Mouse (Mus musculus): ENCODE data around the gene Wbp11. TPM values are rescaled to one million over a fixed set of nuclear protein-coding genes. Genes with fewer than 3 reads are reported as not detected.

Wbp11 gene
- polyA plus RNA-seq, 1 experiment from 2014 or later = 137 TPM

DNA sequence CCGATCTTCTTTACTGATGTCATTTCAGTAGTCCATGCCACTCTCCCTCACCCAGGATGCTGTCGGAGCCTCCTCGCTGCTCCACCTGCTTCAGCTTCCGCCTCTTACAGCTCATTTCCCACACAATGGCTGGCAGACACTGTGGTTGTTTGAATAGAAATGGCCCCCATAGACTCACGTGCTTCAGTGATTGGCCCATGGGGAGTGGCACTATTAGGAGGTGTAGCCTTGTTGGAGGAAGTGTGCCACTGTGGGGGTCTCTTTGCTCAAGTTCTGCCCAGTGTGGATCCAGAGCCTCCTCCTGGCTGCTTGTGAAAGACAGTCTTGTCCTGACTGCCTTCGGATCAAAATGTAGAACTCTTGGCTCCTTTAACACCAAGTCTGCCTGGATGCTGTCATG is 32.2 kb downstream of the Wbp11 start:
- no peak overlapping the region for H3K4me3 ChIP-seq (replicated peaks)
- H3K4me1 ChIP-seq = peaks cover 9% of the 10 kb centered on the region
- no peak overlapping the region for H3K27ac ChIP-seq
- no peak overlapping the region for H3K4me2 ChIP-seq
- H3K36me3 ChIP-seq (replicated peaks) = no peaks in the 10 kb centered on the region
- ATAC-seq (ENCODE audit: low FRiP score) = no peak
- peaks cover 7% of the 10 kb centered on the region; the same call in 1 of the 2 replicates for H3K27me3 ChIP-seq
- H3K9ac ChIP-seq = no peak overlapping the region
- WGBS = 51% methylated on average over 6 of the region's 6 CpGs
- no peaks in the 10 kb centered on the region for H3K9me3 ChIP-seq

DNA sequence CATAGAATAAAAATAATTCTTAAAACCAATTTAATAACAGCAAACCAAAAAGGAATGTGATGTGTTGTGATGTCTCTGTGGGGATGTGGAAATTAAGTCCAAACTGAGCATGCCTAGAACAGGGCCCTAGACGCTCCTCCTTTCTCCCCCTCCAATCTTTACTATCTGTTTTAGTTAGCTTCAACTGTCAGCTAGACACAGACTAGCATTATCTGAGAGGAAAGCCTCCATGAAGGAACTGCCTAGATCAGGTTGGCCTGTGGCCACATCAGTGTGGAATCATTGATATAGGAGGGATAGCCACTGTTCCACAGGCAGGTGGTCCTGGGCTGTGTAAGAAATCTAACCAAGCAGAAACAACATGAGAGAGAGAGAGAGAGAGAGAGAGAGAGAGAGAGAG is 32.9 kb downstream of the Wbp11 start:
- no peaks in the 10 kb centered on the region for H3K9me3 ChIP-seq
- H3K36me3 ChIP-seq (replicated peaks) = no peaks in the 10 kb centered on the region
- peaks cover 7% of the 10 kb centered on the region; the same call in 1 of the 2 replicates for H3K27me3 ChIP-seq
- H3K4me3 ChIP-seq (replicated peaks) = no peak overlapping the region
- H3K9ac ChIP-seq = no peak overlapping the region
- H3K4me1 ChIP-seq = peaks cover 9% of the 10 kb centered on the region
- H3K4me2 ChIP-seq = no peak overlapping the region
- no peak overlapping the region for H3K27ac ChIP-seq
- ATAC-seq (ENCODE audit: low FRiP score) = no peak
- WGBS = 59% methylated on average over 1 of the region's 1 CpGs

DNA sequence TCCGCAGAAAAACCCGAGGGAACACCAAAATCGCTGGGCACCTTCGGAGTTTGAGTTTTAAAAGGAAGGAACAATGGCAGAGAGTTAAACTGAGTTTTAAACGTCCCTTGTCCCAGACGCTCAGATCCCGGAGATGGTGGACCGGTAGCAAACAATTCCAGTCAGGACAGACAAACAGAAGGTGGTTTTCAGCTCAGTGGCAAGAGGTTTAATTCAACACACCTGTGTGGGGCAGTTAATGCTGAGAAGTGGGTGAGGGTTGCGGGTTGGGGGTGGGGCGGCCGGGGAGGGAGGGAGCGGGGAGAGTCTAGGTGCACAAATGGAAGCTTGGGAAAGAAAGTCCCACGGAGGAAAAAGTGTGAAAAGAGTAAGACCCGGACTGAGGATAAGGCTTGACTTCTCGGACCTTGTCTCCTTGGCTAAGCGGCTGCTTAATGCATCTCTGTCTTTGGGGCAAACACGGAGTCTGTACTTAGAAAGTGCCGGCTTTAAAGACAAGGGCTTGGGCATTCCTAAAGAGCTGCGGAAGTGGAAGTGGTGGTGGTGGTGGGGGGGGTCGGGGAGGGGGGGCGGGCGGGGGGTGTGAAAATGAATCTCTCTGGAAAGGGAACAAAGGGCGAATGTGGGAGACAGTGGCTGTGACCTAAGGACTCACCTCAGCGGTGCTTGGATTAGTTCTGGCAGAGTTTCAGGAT is 34.1 kb downstream of the Wbp11 start:
- Histone ChIP-seq H3K4me3 (replicated peaks) (peak overlapping the region; percentile 40), H3K27ac (no peak overlapping the region), H3K36me3 (replicated peaks) (no peaks in the 10 kb centered on the region), H3K4me1 (peaks cover 9% of the 10 kb centered on the region), H3K4me2 (peak overlapping the region; percentile 70), H3K27me3 (peaks cover 7% of the 10 kb centered on the region; the same call in 1 of the 2 replicates), H3K9me3 (no peaks in the 10 kb centered on the region), H3K9ac (peak overlapping the region; percentile 50)
- 0 out of 2 replicates have a peak, but pooled peaks have one; percentile 41 for ATAC-seq (ENCODE audit: low FRiP score)
- WGBS = 1% methylated on average over 24 of the region's 24 CpGs

DNA sequence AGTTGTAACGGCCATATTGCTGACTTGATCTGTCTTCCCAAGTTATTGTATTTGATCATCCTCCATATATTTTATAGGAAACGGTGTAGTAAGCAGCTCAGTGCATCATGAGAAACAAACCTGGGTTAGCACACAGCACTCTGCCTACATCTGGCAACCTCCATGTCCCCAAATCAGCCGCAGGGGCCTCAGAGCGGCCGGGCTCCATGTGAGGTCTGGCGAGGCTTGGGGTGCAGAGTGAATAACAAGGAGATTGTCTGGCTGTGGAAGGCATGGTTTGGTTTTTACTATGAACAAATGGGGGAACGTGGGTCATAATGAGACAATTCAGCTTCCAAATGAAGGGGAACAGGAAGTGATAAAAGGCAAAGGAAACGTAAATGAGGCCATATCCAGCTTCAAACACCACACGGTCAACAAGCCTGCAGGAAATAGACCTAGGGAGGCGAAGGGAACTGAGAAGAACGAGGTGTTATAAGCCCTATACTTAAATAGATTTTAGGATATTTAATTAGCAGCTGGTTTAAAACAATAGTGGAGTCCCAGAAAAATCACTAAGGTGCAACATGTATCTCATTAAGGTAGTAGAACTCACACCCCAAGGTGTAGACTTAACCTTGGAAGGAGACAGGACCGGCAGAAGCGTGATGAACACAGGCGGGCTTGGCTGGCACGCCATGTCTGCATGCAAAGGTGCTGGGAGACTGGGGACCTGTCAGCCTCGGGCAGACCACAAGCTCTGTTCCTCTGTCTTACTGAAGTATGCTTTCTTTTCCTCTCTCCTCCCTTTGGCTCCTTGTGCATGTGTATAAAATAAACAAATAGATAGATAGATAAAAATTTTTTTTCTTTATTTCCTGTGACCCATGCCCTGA is 34.9 kb downstream of the Wbp11 start:
- Histone ChIP-seq H3K9me3 (no peaks in the 10 kb centered on the region), H3K27me3 (peaks cover 7% of the 10 kb centered on the region; the same call in 1 of the 2 replicates), H3K27ac (no peak overlapping the region), H3K4me2 (peak overlapping the region; percentile 70), H3K4me1 (peaks cover 9% of the 10 kb centered on the region), H3K9ac (no peak overlapping the region), H3K36me3 (replicated peaks) (no peaks in the 10 kb centered on the region), H3K4me3 (replicated peaks) (peak overlapping the region; percentile 40)
- 25% methylated on average over 16 of the region's 16 CpGs for WGBS
- no peak for ATAC-seq (ENCODE audit: low FRiP score)

DNA sequence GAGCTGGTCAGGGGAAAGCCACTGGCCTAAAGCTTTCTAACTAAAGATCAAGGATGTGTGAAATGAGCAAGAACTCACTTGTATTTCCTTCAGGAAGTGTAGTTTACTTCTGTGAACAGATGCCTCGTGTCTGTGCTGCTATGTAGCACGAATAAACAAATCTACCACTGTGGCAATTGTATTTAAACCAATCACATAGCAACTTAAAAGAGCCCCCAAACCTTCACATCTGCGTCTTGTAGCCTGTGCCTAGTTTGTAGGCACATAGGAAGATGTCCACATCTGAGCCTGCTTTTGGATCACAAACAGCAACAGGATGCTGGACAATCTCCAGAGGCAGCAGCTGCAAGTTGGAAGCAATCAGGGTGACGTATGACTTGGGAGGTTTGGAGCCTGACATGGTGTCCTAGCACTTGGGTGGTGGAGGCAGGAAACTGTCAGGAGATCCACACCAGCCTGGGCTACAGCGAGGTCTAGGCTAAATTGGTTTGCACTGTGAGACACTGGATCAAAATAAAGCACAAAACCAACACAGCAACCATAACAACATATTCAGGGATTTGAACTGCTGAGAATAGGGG is 38.6 kb downstream of the Wbp11 start:
- H3K27me3 ChIP-seq = peaks cover 7% of the 10 kb centered on the region; the same call in 1 of the 2 replicates
- H3K4me1 ChIP-seq = peaks cover 9% of the 10 kb centered on the region
- H3K4me3 ChIP-seq (replicated peaks) = no peak overlapping the region
- no peak overlapping the region for H3K9ac ChIP-seq
- 83% methylated on average over 5 of the region's 5 CpGs for WGBS
- no peak overlapping the region for H3K4me2 ChIP-seq
- no peak overlapping the region for H3K27ac ChIP-seq
- no peaks in the 10 kb centered on the region for H3K9me3 ChIP-seq
- no peak for ATAC-seq (ENCODE audit: low FRiP score)
- no peaks in the 10 kb centered on the region for H3K36me3 ChIP-seq (replicated peaks)

DNA sequence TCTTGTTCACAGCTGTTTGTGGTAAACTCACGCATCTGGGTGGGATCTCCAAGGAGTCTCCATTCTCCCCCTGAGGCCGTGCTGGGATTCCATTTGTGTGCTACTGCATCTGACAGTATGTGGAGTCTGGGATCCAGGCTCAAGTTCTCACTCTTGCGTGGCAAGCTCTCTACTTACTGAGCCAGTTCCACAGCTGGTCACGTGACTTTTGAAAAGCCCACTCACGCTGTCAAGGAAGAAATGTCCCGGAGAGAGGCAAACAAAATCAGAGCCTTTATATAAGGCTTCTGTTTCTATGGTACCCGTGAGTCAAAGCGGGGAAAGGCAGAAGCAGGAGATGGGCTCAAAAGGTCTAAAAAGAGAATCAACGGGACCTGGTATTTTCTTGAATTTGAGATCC is 45.3 kb downstream of the Wbp11 start:
- 81% methylated on average over 9 of the region's 9 CpGs for WGBS
- Histone ChIP-seq H3K36me3 (replicated peaks) (no peaks in the 10 kb centered on the region), H3K9ac (no peak overlapping the region), H3K4me1 (no peaks in the 10 kb centered on the region), H3K27me3 (no peaks in the 10 kb centered on the region), H3K9me3 (no peaks in the 10 kb centered on the region), H3K27ac (no peak overlapping the region), H3K4me2 (no peak overlapping the region), H3K4me3 (replicated peaks) (no peak overlapping the region)
- no peak for ATAC-seq (ENCODE audit: low FRiP score)

DNA sequence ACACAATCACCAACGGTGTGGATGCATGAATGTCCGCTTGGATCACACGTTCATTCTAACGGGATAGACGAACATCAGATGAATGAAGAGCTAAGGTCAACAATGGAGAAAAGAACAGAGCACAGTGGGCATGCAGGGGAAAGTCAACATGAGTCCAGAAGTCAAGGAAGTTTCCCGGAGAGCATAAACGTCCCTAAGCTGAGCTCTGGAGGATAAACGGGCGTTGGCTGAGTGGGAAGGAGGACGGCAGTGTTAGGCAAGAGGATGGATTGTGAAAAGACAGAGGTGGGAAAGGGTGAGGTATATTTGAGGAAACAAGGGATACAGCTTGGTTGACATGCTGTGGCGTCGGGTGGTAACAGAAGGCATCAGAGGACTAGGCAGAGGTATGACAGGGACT is 45.9 kb downstream of the Wbp11 start:
- WGBS = 85% methylated on average over 12 of the region's 12 CpGs
- no peaks in the 10 kb centered on the region for H3K4me1 ChIP-seq
- ATAC-seq (ENCODE audit: low FRiP score) = no peak

DNA sequence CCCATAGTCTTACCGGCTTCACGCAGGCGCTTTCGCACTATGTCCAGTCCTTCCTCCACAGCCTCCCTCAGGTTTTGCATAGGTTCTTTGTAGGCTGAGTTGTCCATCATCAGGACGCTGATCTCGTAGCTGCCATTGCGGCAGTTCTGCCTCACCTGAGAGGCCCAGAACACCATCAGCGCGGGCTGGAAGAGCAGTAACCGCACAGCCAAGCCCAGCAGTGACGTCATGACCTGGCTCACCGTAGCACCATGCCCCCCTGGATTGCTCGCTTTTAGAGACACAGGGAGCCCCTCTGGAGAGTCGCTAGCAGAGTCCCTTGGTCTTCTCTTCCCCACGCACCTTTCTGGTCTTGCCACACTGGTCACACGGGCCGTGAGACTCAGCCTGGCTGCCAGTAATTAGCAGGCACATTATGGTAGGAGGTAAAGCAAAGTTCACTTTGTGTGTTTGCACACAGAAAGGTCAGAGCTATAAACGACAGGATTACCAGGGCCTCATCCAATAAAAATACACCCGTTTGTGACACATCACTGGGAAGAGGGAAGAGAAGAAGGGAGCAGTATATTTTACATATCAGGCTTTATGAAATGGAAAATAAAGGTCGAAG is 46.6 kb downstream of the Wbp11 start, which contains the start of gene Gucy2c:
Gene Gucy2c (minus strand): TSS at position 389 of the 610 bp plus-strand sequence.
- H3K4me1 ChIP-seq = no peaks in the 10 kb centered on the region
- ATAC-seq (ENCODE audit: low FRiP score) = no peak
- H3K27me3 ChIP-seq = no peaks in the 10 kb centered on the region
- no peak within 1 kb of the TSS for H3K27ac ChIP-seq
- WGBS = 87% methylated on average over 20 of the region's 20 CpGs
- H3K9ac ChIP-seq = no peak within 1 kb of the TSS
- no peak within 1 kb of the TSS for H3K4me3 ChIP-seq (replicated peaks)
- no peaks in the 10 kb centered on the region for H3K36me3 ChIP-seq (replicated peaks)
- H3K9me3 ChIP-seq = no peaks in the 10 kb centered on the region
- no peak within 1 kb of the TSS for H3K4me2 ChIP-seq

More for the DNA sequence above, 45.9 kb downstream of the Wbp11 start:
- H3K4me3 ChIP-seq (replicated peaks) = no peak overlapping the region
- no peak overlapping the region for H3K9ac ChIP-seq
- no peak overlapping the region for H3K4me2 ChIP-seq
- H3K36me3 ChIP-seq (replicated peaks) = no peaks in the 10 kb centered on the region
- no peaks in the 10 kb centered on the region for H3K27me3 ChIP-seq
- H3K9me3 ChIP-seq = no peaks in the 10 kb centered on the region
- H3K27ac ChIP-seq = no peak overlapping the region

DNA sequence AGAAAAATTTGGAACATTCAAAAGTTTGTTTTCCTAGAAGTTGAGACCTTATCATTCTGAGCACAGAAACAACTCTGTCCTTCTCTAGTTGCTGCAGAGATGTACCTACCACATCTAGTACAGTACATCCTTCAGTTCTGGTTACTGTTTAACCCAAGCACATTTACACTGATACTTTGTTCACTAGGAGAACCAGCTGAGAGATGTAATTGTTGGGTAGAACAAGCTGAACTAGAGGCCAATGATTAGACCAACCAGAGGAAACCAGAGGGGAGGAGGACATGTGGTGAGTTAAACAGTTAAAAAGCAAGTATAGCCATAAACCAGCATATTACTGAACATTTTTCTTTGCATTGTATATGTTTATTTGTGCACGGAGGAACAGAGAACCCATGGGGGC is 51.6 kb downstream of the Wbp11 start:
- no peaks in the 10 kb centered on the region for H3K27me3 ChIP-seq
- no peaks in the 10 kb centered on the region for H3K4me1 ChIP-seq
- WGBS = 88% methylated on average over 1 of the region's 1 CpGs
- H3K9me3 ChIP-seq = no peaks in the 10 kb centered on the region
- H3K4me3 ChIP-seq (replicated peaks) = no peak overlapping the region
- H3K36me3 ChIP-seq (replicated peaks) = no peaks in the 10 kb centered on the region
- H3K4me2 ChIP-seq = no peak overlapping the region
- ATAC-seq (ENCODE audit: low FRiP score) = no peak
- no peak overlapping the region for H3K9ac ChIP-seq
- H3K27ac ChIP-seq = no peak overlapping the region

DNA sequence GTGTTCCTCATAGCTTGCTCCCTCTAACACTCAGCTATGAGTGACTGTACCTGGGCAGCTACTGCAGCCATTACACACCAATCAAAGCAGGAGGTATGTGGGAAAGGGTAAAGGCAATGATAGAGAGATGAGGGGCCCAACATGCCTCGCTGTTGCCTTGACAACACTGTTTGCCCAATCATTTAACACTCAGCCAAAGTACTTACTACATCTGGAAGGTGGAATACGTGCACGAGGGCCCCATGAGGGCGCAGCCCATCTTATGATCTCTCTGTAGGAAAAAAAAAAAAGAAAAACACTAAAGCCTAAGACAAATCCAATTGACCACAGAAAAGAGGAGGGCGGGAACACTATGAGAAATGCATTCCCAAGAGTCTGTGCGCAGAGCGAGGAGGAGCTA is 58.2 kb downstream of the Wbp11 start:
- 88% methylated on average over 7 of the region's 7 CpGs for WGBS
- ATAC-seq (ENCODE audit: low FRiP score) = no peak
- Histone ChIP-seq H3K9ac (no peak overlapping the region), H3K27ac (no peak overlapping the region), H3K4me1 (no peaks in the 10 kb centered on the region), H3K27me3 (no peaks in the 10 kb centered on the region), H3K4me2 (no peak overlapping the region), H3K9me3 (no peaks in the 10 kb centered on the region), H3K4me3 (replicated peaks) (no peak overlapping the region), H3K36me3 (replicated peaks) (no peaks in the 10 kb centered on the region)

DNA sequence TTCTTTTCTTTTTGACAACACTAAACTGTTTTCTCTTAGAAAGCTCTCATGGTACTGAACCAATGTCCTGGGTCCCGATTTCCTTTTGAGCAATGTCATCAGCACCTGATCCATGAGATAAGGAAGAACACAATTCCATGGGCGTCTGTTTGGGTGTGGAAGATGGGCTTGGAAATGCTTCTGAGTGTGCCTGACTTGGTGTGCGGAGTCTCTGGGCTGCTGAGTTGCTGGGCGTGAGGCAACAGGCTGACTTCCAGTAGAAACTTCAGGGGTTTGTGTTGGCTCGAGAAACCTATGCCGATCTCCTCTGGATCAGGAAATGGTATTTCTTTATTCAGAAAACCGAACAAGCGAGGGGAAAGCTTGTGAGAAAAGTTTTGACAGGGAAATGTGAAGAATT is 58.9 kb downstream of the Wbp11 start:
- Histone ChIP-seq H3K4me1 (no peaks in the 10 kb centered on the region), H3K36me3 (replicated peaks) (no peaks in the 10 kb centered on the region), H3K27me3 (no peaks in the 10 kb centered on the region), H3K9ac (no peak overlapping the region), H3K4me3 (replicated peaks) (no peak overlapping the region), H3K4me2 (no peak overlapping the region), H3K9me3 (no peaks in the 10 kb centered on the region), H3K27ac (no peak overlapping the region)
- 87% methylated on average over 8 of the region's 8 CpGs for WGBS
- no peak for ATAC-seq (ENCODE audit: low FRiP score)

DNA sequence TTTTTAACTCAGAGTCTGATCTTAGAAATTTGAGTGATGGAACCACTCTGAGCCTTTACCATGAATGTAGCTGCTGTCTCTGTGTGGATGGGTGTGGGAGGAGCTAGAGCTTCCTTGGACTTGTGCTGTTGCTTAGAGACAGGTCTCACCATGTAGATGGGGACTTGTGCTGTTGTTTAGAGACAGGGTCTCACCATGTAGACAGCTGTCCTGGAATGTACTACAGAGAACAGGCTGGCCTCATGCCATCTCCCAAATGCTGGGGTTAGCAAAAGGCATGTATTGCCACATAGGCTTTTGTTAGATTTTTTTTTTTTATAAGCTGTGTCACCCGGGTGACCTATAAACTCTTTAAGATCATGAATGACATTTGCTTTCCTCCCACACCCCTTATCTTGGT is 64.1 kb downstream of the Wbp11 start:
- no peak overlapping the region for H3K27ac ChIP-seq
- ATAC-seq (ENCODE audit: low FRiP score) = no peak
- WGBS = 90% methylated on average over 1 of the region's 1 CpGs
- H3K4me3 ChIP-seq (replicated peaks) = no peak overlapping the region
- no peaks in the 10 kb centered on the region for H3K27me3 ChIP-seq
- no peaks in the 10 kb centered on the region for H3K36me3 ChIP-seq (replicated peaks)
- H3K9ac ChIP-seq = no peak overlapping the region
- H3K9me3 ChIP-seq = no peaks in the 10 kb centered on the region
- H3K4me2 ChIP-seq = no peak overlapping the region
- no peaks in the 10 kb centered on the region for H3K4me1 ChIP-seq
